Mouse (Mus musculus): Measurements from ENCODE around the gene Dnmbp. TPM values are rescaled to one million over a fixed set of nuclear protein-coding genes. Genes with fewer than 3 reads are reported as not detected.

The Dnmbp gene
- polyA plus RNA-seq (2014; fragmentation: Illumina TruSeq; extraction: RNeasy Lipid Tissue Mini Kit (QIAGEN cat#74804); ENCODE audit: low replicate concordance) = 14.3 TPM

DNA sequence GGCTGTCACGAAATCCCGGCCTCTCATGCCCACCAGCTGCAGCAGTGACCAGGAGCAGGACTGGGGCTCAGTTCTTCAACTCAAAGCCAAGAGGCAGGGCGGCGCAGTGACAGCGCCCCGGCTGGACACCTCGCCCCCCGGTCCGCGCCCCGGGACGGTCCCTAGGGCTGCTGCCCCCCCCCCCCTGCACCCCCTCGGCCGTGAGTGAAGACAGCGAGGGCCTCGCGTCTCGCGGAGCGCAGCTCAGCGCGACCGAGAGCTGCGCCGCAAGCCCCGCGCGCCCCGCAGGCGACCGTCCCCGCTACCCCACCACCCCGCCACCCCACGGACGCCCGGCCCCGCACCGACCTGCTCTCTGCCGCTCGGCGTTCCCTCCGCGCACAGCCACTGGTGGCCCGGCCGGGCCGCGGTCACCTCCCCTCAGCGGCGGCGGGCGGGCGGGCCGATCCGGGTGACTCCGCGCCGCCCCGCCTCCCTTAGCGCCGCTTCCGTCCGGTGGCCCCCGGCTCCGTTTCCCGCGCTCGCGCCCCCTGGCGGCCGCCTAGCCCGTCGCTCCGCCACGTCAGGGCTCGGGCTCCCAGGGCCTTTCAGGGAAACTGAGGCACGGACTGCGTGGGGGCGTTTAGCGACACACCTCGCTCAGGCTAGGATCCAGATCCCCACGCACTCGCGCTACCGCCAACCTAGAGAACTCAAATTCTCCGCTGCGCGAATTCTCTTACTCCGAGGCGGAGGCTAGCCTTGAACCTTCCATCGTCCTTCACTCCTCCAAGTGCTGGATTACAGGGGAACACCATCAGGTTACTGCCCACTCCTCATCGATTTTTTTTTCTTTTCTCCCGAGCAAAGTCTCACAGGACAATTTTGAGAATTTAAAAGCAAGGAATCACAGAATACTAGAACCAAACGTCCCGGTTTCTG lies at the start of gene Dnmbp:
Gene Dnmbp, minus strand, starts transcription at position 423 of the 921 bp plus-strand sequence.

GRCm38 (mm10) chr19:43986069-43986794 lies 46.2 kb upstream of the Dnmbp start, which contains the start of gene Cpn1:
Gene Cpn1 (minus strand): TSS chr19:43986556.

Other genes with a start within 250 kb of the Dnmbp start
- gene Cutc, start 187.2 kb downstream of the Dnmbp start, polyA plus RNA-seq (2014; fragmentation: Illumina TruSeq; extraction: RNeasy Lipid Tissue Mini Kit (QIAGEN cat#74804); ENCODE audit: low replicate concordance) = 41.2 TPM
- 10.7 TPM for gene Cox15, start 187.2 kb downstream of the Dnmbp start, polyA plus RNA-seq (2014; fragmentation: Illumina TruSeq; extraction: RNeasy Lipid Tissue Mini Kit (QIAGEN cat#74804); ENCODE audit: low replicate concordance)
- 982 TPM for gene Abcc2, start 158.0 kb downstream of the Dnmbp start, polyA plus RNA-seq (2014; fragmentation: Illumina TruSeq; extraction: RNeasy Lipid Tissue Mini Kit (QIAGEN cat#74804); ENCODE audit: low replicate concordance)
- gene Cpn1, start 46.4 kb upstream of the Dnmbp start, polyA plus RNA-seq (2014; fragmentation: Illumina TruSeq; extraction: RNeasy Lipid Tissue Mini Kit (QIAGEN cat#74804); ENCODE audit: low replicate concordance) = not detected
- 4.3 TPM for gene Cyp2c23, start 89.0 kb upstream of the Dnmbp start, polyA plus RNA-seq (2014; fragmentation: Illumina TruSeq; extraction: RNeasy Lipid Tissue Mini Kit (QIAGEN cat#74804); ENCODE audit: low replicate concordance)
- 127 TPM for gene Erlin1, start 129.6 kb upstream of the Dnmbp start, polyA plus RNA-seq (2014; fragmentation: Illumina TruSeq; extraction: RNeasy Lipid Tissue Mini Kit (QIAGEN cat#74804); ENCODE audit: low replicate concordance)
- gene Chuk, start 167.3 kb upstream of the Dnmbp start, polyA plus RNA-seq (2014; fragmentation: Illumina TruSeq; extraction: RNeasy Lipid Tissue Mini Kit (QIAGEN cat#74804); ENCODE audit: low replicate concordance) = 361 TPM
- gene Cwf19l1, start 195.7 kb upstream of the Dnmbp start, polyA plus RNA-seq (2014; fragmentation: Illumina TruSeq; extraction: RNeasy Lipid Tissue Mini Kit (QIAGEN cat#74804); ENCODE audit: low replicate concordance) = 6.6 TPM
- gene Bloc1s2, start 206.3 kb upstream of the Dnmbp start, polyA plus RNA-seq (2014; fragmentation: Illumina TruSeq; extraction: RNeasy Lipid Tissue Mini Kit (QIAGEN cat#74804); ENCODE audit: low replicate concordance) = 53.9 TPM

Measured in small intestine, adult 10 weeks (tissue).